Mouse (Mus musculus): ENCODE data around the gene Dnaaf5. TPM values are rescaled to one million over a fixed set of nuclear protein-coding genes. Genes with fewer than 3 reads are reported as not detected.

The Dnaaf5 gene
- polyA plus RNA-seq, 1 experiment: 3.2 TPM

DNA sequence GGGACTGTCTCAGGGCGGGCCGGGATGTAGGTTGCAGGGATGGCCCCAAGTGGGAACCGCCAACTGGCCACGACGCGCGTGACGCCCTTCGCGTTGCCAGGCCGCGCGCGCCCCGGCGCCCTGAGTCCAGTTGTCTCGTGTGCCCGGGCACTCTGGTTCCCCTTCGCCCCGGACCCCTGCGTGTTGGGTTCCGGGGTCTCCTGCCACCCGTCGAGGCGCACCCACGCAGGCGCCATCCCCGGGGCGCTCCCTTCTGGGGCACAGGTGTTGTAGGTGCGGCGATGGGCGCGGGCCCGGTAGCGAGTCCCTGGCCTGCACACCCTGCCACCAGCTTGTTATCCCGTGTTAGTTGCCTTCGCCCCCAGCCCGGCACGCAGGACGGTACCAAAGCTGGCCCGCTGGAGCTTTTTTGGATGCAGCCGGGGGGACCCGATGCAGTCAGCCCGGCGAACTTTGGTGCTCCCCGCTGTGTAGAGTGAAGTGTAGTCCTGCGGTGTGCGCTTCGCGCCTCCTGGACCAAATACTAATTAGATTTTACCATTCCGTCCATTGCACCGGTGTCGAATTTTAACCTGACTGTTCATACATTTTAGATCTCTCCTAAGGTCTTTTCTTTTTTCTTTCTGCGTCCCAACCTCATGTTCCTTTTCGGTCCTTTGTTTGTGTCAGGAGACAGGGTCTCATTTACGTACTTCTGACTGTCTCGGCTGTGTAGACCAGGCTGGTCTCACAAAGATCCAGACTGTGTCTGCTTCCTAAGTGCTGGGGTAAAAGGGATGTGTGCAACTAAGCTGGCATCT is 50.9 kb downstream of the Dnaaf5 start:
- Histone ChIP-seq H3K4me1 (ENCODE audit: control insufficient read depth) (peaks cover 93% of the 10 kb centered on the region), H3K4me3 (replicated peaks) (peak overlapping the region; percentile 98), H3K27me3 (ENCODE audit: control insufficient read depth) (no peaks in the 10 kb centered on the region), H3K36me3 (ENCODE audit: control insufficient read depth) (peaks cover 38% of the 10 kb centered on the region), H3K9me3 (ENCODE audit: control insufficient read depth, low read length) (no peaks in the 10 kb centered on the region)
- no peak for TF ChIP-seq TAL1 (IDR thresholded peaks at IDR 0.05; ENCODE audit: low read length)
- no peak for TF ChIP-seq GATA1 (IDR thresholded peaks at IDR 0.05; ENCODE audit: low read length)

DNA sequence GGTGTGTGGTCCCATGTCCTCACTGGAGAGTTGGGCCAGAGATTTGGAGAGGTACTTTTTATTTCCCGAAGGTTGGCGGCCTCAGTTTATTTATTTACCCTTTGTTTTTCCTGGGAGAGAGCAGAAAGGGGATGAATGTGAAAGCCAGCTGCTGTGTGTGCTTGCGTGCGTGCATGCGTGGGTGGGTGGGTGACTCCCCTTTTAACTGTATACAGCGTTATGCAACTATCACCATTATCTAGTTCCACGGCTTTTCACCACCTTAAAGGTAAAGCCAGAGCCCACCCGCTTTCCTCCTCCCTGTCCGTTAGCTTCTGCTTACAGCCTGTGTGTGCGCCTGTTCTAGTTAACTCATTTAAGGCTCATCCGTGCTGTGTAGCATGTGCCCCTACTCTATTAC is 52.1 kb downstream of the Dnaaf5 start:
- Histone ChIP-seq H3K4me3 (replicated peaks) (peak overlapping the region; percentile 98), H3K27me3 (ENCODE audit: control insufficient read depth) (no peaks in the 10 kb centered on the region), H3K4me1 (ENCODE audit: control insufficient read depth) (peaks cover 93% of the 10 kb centered on the region), H3K36me3 (ENCODE audit: control insufficient read depth) (peaks cover 46% of the 10 kb centered on the region), H3K9me3 (ENCODE audit: control insufficient read depth, low read length) (no peaks in the 10 kb centered on the region)
- TF ChIP-seq GATA1 (IDR thresholded peaks at IDR 0.05; ENCODE audit: low read length) (no peak), TAL1 (IDR thresholded peaks at IDR 0.05; ENCODE audit: low read length) (no peak)

DNA sequence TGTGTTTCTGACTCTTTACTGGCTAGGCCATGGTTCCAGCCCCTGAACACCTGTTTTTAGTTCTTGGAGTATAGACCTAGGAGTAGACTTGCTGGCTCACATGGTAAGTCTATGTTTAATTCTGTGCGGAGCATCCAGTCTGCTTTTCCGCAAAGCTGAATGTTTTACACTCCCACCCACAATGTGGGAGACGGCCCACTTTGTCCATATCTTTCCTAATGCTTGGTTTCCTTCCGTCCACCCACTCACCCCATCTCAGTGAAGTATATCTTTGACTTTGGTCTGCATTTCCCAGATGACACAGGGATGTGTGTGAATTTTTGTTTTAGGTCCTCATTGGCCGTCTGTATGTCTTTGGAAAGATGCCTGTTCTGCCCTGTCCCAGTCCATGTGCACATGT is 53.3 kb downstream of the Dnaaf5 start:
- no peaks in the 10 kb centered on the region for H3K27me3 ChIP-seq (ENCODE audit: control insufficient read depth)
- TF ChIP-seq GATA1 (IDR thresholded peaks at IDR 0.05; ENCODE audit: low read length) (no peak), TAL1 (IDR thresholded peaks at IDR 0.05; ENCODE audit: low read length) (no peak)
- peaks cover 58% of the 10 kb centered on the region for H3K36me3 ChIP-seq (ENCODE audit: control insufficient read depth)
- H3K4me3 ChIP-seq (replicated peaks): no peak overlapping the region
- peaks cover 93% of the 10 kb centered on the region for H3K4me1 ChIP-seq (ENCODE audit: control insufficient read depth)
- no peaks in the 10 kb centered on the region for H3K9me3 ChIP-seq (ENCODE audit: control insufficient read depth, low read length)

DNA sequence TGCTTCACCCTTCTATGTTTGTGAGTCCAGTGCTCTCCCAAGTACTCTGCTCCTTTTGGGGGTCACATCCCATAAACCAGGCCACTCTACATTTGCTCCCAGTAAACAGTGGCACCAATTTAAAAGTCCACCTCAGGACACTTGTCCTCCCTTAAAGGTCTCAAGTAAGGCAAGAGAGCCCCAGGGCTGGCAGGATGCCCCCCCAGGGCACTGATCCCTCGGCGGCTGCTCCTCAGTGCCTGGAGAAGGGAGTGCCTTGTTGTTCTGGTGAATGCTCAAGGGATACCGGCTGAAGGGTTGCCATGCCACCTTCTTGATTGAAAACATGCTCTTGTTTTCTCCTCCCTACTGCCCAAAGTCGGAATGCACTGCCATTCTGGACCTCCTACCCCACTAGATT is 56.1 kb downstream of the Dnaaf5 start:
- Histone ChIP-seq H3K4me3 (replicated peaks) (no peak overlapping the region), H3K4me1 (ENCODE audit: control insufficient read depth) (peaks cover 89% of the 10 kb centered on the region), H3K9me3 (ENCODE audit: control insufficient read depth, low read length) (no peaks in the 10 kb centered on the region), H3K36me3 (ENCODE audit: control insufficient read depth) (peaks cover 84% of the 10 kb centered on the region), H3K27me3 (ENCODE audit: control insufficient read depth) (no peaks in the 10 kb centered on the region)
- no peak for TF ChIP-seq TAL1 (IDR thresholded peaks at IDR 0.05; ENCODE audit: low read length)
- TF ChIP-seq GATA1 (IDR thresholded peaks at IDR 0.05; ENCODE audit: low read length): no peak

DNA sequence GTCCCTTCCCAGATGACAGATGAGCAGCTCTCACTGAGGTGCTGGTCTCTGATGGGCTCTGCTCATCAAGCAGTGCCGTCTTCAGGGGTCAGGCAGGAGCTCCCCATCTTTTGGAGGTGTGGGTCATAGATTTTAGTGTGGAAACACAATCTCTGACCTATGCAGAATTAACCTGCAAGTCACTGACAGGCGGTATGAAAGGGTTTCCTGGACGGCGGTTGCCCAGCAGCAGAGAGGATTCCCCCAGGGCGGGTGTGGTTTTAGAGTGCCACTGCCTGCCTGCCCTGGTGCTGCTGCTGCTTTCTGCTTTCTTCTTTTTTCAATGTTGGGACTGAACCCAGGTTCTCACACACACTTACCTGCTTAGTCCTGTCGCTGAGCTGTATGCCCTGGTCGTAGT is 56.5 kb downstream of the Dnaaf5 start:
- peaks cover 85% of the 10 kb centered on the region for H3K36me3 ChIP-seq (ENCODE audit: control insufficient read depth)

DNA sequence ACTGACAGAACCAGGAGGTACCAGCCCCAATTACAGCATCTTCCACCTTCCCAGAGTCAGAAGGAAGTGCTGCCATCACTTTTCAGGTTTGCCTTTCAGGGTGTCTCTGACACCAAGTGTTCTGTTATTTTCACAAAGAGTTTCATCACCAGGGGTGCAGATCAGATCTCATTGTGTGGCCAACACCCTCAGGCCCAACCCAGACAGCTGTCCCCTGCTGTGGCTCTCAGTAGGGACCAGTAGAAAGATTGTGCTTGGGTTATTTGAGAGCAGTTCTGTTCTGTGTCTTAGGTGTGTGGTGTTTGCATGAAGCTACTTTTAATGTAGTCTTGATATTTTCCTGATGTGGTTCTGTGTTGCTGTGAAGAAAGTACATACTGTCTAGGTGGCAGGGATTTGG is 58.2 kb downstream of the Dnaaf5 start:
- Histone ChIP-seq H3K36me3 (ENCODE audit: control insufficient read depth) (peaks cover 91% of the 10 kb centered on the region), H3K4me3 (replicated peaks) (no peak overlapping the region), H3K27me3 (ENCODE audit: control insufficient read depth) (no peaks in the 10 kb centered on the region), H3K4me1 (ENCODE audit: control insufficient read depth) (peaks cover 69% of the 10 kb centered on the region), H3K9me3 (ENCODE audit: control insufficient read depth, low read length) (no peaks in the 10 kb centered on the region)
- TF ChIP-seq TAL1 (IDR thresholded peaks at IDR 0.05; ENCODE audit: low read length): no peak
- TF ChIP-seq GATA1 (IDR thresholded peaks at IDR 0.05; ENCODE audit: low read length): no peak

More for the DNA sequence above, 56.5 kb downstream of the Dnaaf5 start:
- Histone ChIP-seq H3K27me3 (ENCODE audit: control insufficient read depth) (no peaks in the 10 kb centered on the region), H3K4me1 (ENCODE audit: control insufficient read depth) (peaks cover 84% of the 10 kb centered on the region), H3K9me3 (ENCODE audit: control insufficient read depth, low read length) (no peaks in the 10 kb centered on the region), H3K4me3 (replicated peaks) (no peak overlapping the region)
- no peak for TF ChIP-seq GATA1 (IDR thresholded peaks at IDR 0.05; ENCODE audit: low read length)
- TF ChIP-seq TAL1 (IDR thresholded peaks at IDR 0.05; ENCODE audit: low read length): no peak

DNA sequence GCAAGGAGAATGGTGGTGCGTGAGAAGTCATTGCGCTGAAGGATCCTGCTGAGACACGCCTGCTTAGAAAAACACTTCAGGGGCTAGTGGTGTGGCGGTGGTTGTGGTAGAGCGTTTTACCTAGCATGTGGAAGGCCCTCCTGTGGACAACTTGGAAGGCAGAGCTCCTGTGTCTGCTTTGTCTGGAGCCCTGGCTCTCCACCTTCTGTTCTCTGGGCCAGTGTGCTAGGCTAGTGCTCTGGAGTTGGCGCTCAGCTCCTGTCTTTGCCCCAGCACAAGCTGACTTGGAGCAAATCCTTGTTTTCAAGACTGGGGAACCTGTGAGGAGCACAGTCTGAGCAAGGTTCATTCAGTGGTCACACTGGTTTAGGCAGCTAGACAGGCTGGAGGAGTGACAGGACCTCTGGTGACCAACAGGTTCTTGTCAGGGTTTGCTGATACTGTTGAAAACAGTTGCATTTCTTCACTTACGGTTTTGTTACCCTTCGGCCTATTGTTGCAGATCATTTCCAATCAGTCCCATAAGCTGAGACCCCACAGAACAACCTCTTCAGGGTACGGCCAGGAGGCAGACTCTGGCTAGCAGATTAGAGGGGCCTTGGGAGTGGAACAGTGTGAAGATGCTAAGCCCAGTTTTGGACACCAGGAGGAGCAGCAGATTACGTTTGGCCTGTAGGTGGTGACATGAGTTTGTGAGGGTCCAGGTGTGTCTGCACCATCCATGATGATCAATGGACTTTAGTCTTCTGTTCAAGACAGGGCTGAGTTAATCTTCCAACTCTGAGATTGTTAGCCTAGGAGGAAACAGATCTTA is 59.1 kb downstream of the Dnaaf5 start:
- no peak overlapping the region for H3K4me3 ChIP-seq (replicated peaks)
- TF ChIP-seq TAL1 (IDR thresholded peaks at IDR 0.05; ENCODE audit: low read length) (no peak), GATA1 (IDR thresholded peaks at IDR 0.05; ENCODE audit: low read length) (no peak)
- H3K9me3 ChIP-seq (ENCODE audit: control insufficient read depth, low read length): no peaks in the 10 kb centered on the region
- H3K4me1 ChIP-seq (ENCODE audit: control insufficient read depth): peaks cover 63% of the 10 kb centered on the region
- H3K36me3 ChIP-seq (ENCODE audit: control insufficient read depth): peaks cover 91% of the 10 kb centered on the region
- H3K27me3 ChIP-seq (ENCODE audit: control insufficient read depth): no peaks in the 10 kb centered on the region

DNA sequence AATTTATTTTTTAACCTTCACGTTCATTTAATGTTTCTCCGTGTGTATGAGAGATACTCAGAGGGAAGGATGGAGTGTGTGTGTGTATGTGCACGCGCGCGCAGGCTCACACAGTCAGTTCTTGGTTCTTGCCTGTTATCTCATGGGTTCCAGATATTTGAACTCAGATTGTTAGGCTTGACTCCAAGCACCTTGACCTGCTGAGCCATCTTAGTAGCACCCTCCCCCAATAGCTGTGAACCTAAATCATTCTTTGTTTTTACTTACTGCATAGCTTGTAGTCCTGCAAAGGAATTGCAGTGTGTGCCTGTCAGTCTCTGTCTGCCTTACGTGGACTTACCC is 59.6 kb downstream of the Dnaaf5 start:
- Histone ChIP-seq H3K4me3 (replicated peaks) (no peak overlapping the region), H3K9me3 (ENCODE audit: control insufficient read depth, low read length) (no peaks in the 10 kb centered on the region), H3K27me3 (ENCODE audit: control insufficient read depth) (no peaks in the 10 kb centered on the region), H3K36me3 (ENCODE audit: control insufficient read depth) (peaks cover 92% of the 10 kb centered on the region), H3K4me1 (ENCODE audit: control insufficient read depth) (peaks cover 62% of the 10 kb centered on the region)
- TF ChIP-seq GATA1 (IDR thresholded peaks at IDR 0.05; ENCODE audit: low read length) (no peak), TAL1 (IDR thresholded peaks at IDR 0.05; ENCODE audit: low read length) (no peak)

DNA sequence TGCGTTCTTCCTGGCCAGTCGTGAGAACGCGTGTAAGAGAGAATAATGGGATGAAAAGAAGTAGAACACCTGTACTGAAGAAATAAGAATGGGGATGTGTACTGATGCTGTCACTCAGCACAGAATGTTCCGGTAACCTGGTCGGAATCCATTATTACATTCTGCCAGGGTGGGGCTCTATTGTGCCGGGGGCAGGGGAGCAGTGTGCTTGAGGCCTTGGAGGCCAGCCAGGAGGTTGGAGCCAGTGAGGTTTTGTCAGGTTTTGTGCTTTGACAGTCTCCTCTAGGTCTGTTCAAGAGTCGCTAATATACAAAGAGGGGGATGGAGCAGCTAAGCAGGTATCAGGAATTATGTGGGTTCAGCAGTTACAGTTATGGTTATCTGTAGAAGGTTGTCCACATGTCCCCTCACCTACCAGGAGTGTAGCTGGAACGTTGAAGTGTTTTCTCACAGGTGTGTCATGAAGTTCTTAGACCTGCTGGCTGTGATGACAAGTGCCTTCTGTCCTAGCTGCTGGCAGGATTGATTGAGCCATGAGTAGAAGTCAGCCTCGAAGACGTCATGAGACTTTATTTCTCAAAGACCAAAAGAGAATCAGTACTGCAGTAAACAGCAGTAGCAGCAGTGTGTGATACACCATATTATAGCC is 61.8 kb downstream of the Dnaaf5 start:
- H3K27me3 ChIP-seq (ENCODE audit: control insufficient read depth): no peaks in the 10 kb centered on the region
- peaks cover 94% of the 10 kb centered on the region for H3K36me3 ChIP-seq (ENCODE audit: control insufficient read depth)
- peaks cover 52% of the 10 kb centered on the region for H3K4me1 ChIP-seq (ENCODE audit: control insufficient read depth)
- H3K4me3 ChIP-seq (replicated peaks): no peak overlapping the region
- no peaks in the 10 kb centered on the region for H3K9me3 ChIP-seq (ENCODE audit: control insufficient read depth, low read length)
- TF ChIP-seq TAL1 (IDR thresholded peaks at IDR 0.05; ENCODE audit: low read length) (no peak), GATA1 (IDR thresholded peaks at IDR 0.05; ENCODE audit: low read length) (no peak)

All from erythroblast, embryonic 14.5 days (primary cell).